ENCODE assay signal across 19 mouse cellular contexts in genomic region chr12:54877875-54878274, GRCm38 (mm10). TPM values are rescaled to one million over a fixed set of nuclear protein-coding genes. Genes with fewer than 3 reads are reported as not detected.
A peak's percentile ranks its signal among the peaks of the same experiment; 100 is the strongest.
DNase-seq lines count a peak whose midpoint lies in the region; ATAC-seq and TF ChIP-seq lines count a peak whose summit lies in the region.
"Had no signal": no experiment of that assay in that cellular context is flagged by ENCODE, and none has a peak within 500 bp of the region (broad histone marks: within the 10 kb centered on the region; RNA-seq: fewer than 3 reads in every experiment).

No protein-coding gene starts in this region.

- H3K9ac ChIP-seq in embryonic facial prominence, embryonic 14.5 days (ENCODE audit: low read depth, low read length) = no peak overlapping the region
- H3K9ac ChIP-seq in limb, embryonic 14.5 days (ENCODE audit: low read depth, low read length, severe bottlenecking) = no peak overlapping the region
- no peak overlapping the region for H3K9ac ChIP-seq in liver, embryonic 11.5 days (ENCODE audit: low read depth, low read length)
- H3K9ac ChIP-seq: embryonic facial prominence, embryonic 13.5 days; forebrain, embryonic 13.5 days; forebrain, embryonic 15.5 days; forebrain, postnatal 0 days had no signal

- DNase-seq in embryonic facial prominence, embryonic 14.5 days (ENCODE audit: low spot score) = peak; percentile 35
- no peak for DNase-seq in embryonic facial prominence, embryonic 10.5 days (ENCODE audit: low spot score)
- peak; percentile 42 for DNase-seq in limb, embryonic 14.5 days (ENCODE audit: low spot score)
- DNase-seq in limb, embryonic 10.5 days (ENCODE audit: low spot score) = no peak
- DNase-seq in 3T3-L1 (ENCODE audit: low read depth, low spot score) = peak; percentile 48
- DNase-seq in NIH3T3 (ENCODE audit: low read depth) = peak; percentile 67
- DNase-seq in liver, embryonic 11.5 days (ENCODE audit: low spot score) = no peak
- DNase-seq: adrenal gland, adult 2 months; adrenal gland, postnatal 10 days; adrenal gland, postnatal 25 days; cerebellum, adult 11-12 months; cerebellum, adult 2 months; cerebellum, adult 9-10 months; cerebellum, postnatal 10 days; cerebellum, postnatal 25 days; forebrain, postnatal 0 days had no signal

- peak; percentile 44; the same call in 1 of the 2 replicates for ATAC-seq in embryonic facial prominence, embryonic 14.5 days (ENCODE audit: low read depth)
- ATAC-seq in limb, embryonic 14.5 days (ENCODE audit: low FRiP score, low read depth) = no peak
- no peak for ATAC-seq in liver, embryonic 11.5 days (replicated peaks; ENCODE audit: low FRiP score)
- ATAC-seq: forebrain, embryonic 13.5 days; forebrain, embryonic 15.5 days; forebrain, postnatal 0 days had no signal

- no peak for TF ChIP-seq POLR2A in limb, embryonic 14.5 days (IDR thresholded peaks at IDR 0.05; ENCODE audit: borderline replicate concordance, extremely low read depth, insufficient read depth, insufficient read length)

- H3K4me2 ChIP-seq in embryonic facial prominence, embryonic 14.5 days (ENCODE audit: low read depth, low read length) = no peak overlapping the region
- no peak overlapping the region for H3K4me2 ChIP-seq in limb, embryonic 14.5 days (replicated peaks; ENCODE audit: low read depth, low read length, severe bottlenecking)
- no peak overlapping the region for H3K4me2 ChIP-seq in liver, embryonic 11.5 days
- H3K4me2 ChIP-seq: embryonic facial prominence, embryonic 13.5 days; forebrain, embryonic 13.5 days; forebrain, embryonic 15.5 days had no signal

- H3K4me1 ChIP-seq in embryonic facial prominence, embryonic 14.5 days (ENCODE audit: control insufficient read depth, insufficient read depth, low read length) = no peaks in the 10 kb centered on the region
- peaks cover 5% of the 10 kb centered on the region; the same call in 1 of the 2 replicates for H3K4me1 ChIP-seq in embryonic facial prominence, embryonic 10.5 days
- H3K4me1 ChIP-seq in limb, embryonic 14.5 days (ENCODE audit: control insufficient read depth, insufficient read depth, low read length) = no peaks in the 10 kb centered on the region
- no peaks in the 10 kb centered on the region for H3K4me1 ChIP-seq in limb, embryonic 10.5 days
- no peaks in the 10 kb centered on the region for H3K4me1 ChIP-seq in liver, embryonic 11.5 days (replicated peaks; ENCODE audit: control insufficient read depth, insufficient read depth, low read length)
- H3K4me1 ChIP-seq: embryonic facial prominence, embryonic 13.5 days; forebrain, embryonic 13.5 days; forebrain, embryonic 15.5 days had no signal

- no peak overlapping the region for H3K4me3 ChIP-seq in embryonic facial prominence, embryonic 14.5 days (ENCODE audit: low read depth, low read length)
- no peak overlapping the region for H3K4me3 ChIP-seq in embryonic facial prominence, embryonic 10.5 days
- H3K4me3 ChIP-seq in limb, embryonic 14.5 days (replicated peaks; ENCODE audit: low read length) = no peak overlapping the region
- no peak overlapping the region for H3K4me3 ChIP-seq in limb, embryonic 10.5 days
- no peak overlapping the region for H3K4me3 ChIP-seq in liver, embryonic 11.5 days (ENCODE audit: low read depth, low read length)
- H3K4me3 ChIP-seq: embryonic facial prominence, embryonic 13.5 days; forebrain, embryonic 13.5 days; forebrain, embryonic 15.5 days had no signal

- H3K27ac ChIP-seq in embryonic facial prominence, embryonic 14.5 days (replicated peaks; ENCODE audit: low read depth, low read length) = no peak overlapping the region
- H3K27ac ChIP-seq in embryonic facial prominence, embryonic 10.5 days (replicated peaks) = no peak overlapping the region
- H3K27ac ChIP-seq in limb, embryonic 14.5 days (replicated peaks; ENCODE audit: low read depth, low read length) = no peak overlapping the region
- no peak overlapping the region for H3K27ac ChIP-seq in limb, embryonic 10.5 days
- H3K27ac ChIP-seq in liver, embryonic 11.5 days (ENCODE audit: low read depth, low read length) = no peak overlapping the region
- H3K27ac ChIP-seq: embryonic facial prominence, embryonic 13.5 days; forebrain, embryonic 13.5 days; forebrain, embryonic 15.5 days had no signal

- no peaks in the 10 kb centered on the region for H3K9me3 ChIP-seq in embryonic facial prominence, embryonic 14.5 days (ENCODE audit: control insufficient read depth, low read length)
- no peaks in the 10 kb centered on the region for H3K9me3 ChIP-seq in embryonic facial prominence, embryonic 10.5 days
- no peaks in the 10 kb centered on the region for H3K9me3 ChIP-seq in limb, embryonic 14.5 days (ENCODE audit: control insufficient read depth, low read length)
- no peaks in the 10 kb centered on the region for H3K9me3 ChIP-seq in limb, embryonic 10.5 days (replicated peaks)
- H3K9me3 ChIP-seq in liver, embryonic 11.5 days (ENCODE audit: control insufficient read depth, low read length) = no peaks in the 10 kb centered on the region
- H3K9me3 ChIP-seq: embryonic facial prominence, embryonic 13.5 days; forebrain, embryonic 13.5 days; forebrain, embryonic 15.5 days had no signal

- H3K36me3 ChIP-seq in embryonic facial prominence, embryonic 14.5 days (ENCODE audit: control insufficient read depth, insufficient read depth, low read length) = no peaks in the 10 kb centered on the region
- H3K36me3 ChIP-seq in embryonic facial prominence, embryonic 10.5 days (replicated peaks) = no peaks in the 10 kb centered on the region
- no peaks in the 10 kb centered on the region for H3K36me3 ChIP-seq in limb, embryonic 14.5 days (ENCODE audit: control insufficient read depth, insufficient read depth, low read length)
- H3K36me3 ChIP-seq in limb, embryonic 10.5 days = no peaks in the 10 kb centered on the region
- H3K36me3 ChIP-seq in liver, embryonic 11.5 days (ENCODE audit: control insufficient read depth, insufficient read depth, low read length) = no peaks in the 10 kb centered on the region
- H3K36me3 ChIP-seq: embryonic facial prominence, embryonic 13.5 days; forebrain, embryonic 15.5 days had no signal

- 80% methylated on average over 1 of the region's 1 CpGs for WGBS in embryonic facial prominence, embryonic 14.5 days
- WGBS in embryonic facial prominence, embryonic 10.5 days = 93% methylated on average over 1 of the region's 1 CpGs
- 84% methylated on average over 1 of the region's 1 CpGs for WGBS in limb, embryonic 14.5 days
- WGBS in limb, embryonic 10.5 days = 91% methylated on average over 1 of the region's 1 CpGs
- WGBS in liver, embryonic 11.5 days = 70% methylated on average over 1 of the region's 1 CpGs

- no peaks in the 10 kb centered on the region for H3K27me3 ChIP-seq in embryonic facial prominence, embryonic 14.5 days (replicated peaks; ENCODE audit: control insufficient read depth, insufficient read depth, low read length)
- H3K27me3 ChIP-seq in embryonic facial prominence, embryonic 10.5 days (replicated peaks; ENCODE audit: low read depth, poor library complexity, severe bottlenecking) = no peaks in the 10 kb centered on the region
- H3K27me3 ChIP-seq in limb, embryonic 14.5 days (ENCODE audit: control insufficient read depth, insufficient read depth, low read length) = no peaks in the 10 kb centered on the region
- H3K27me3 ChIP-seq in limb, embryonic 10.5 days (ENCODE audit: low read depth, poor library complexity, severe bottlenecking) = no peaks in the 10 kb centered on the region
- no peaks in the 10 kb centered on the region for H3K27me3 ChIP-seq in liver, embryonic 11.5 days (replicated peaks; ENCODE audit: control insufficient read depth, insufficient read depth, low read length)
- H3K27me3 ChIP-seq: embryonic facial prominence, embryonic 13.5 days; forebrain, embryonic 13.5 days; forebrain, embryonic 15.5 days had no signal

RNA-seq across cellular contexts. Expression of gene Cfl2, which starts 15.2 kb away (rescaled TPM):
- polyA plus RNA-seq in embryonic facial prominence, embryonic 14.5 days (2014; fragmentation: Nextera tagmentation; extraction: Ambion mirVana) = 314 and 361 TPM in 2 replicates
- polyA plus RNA-seq in embryonic facial prominence, embryonic 10.5 days (2016; fragmentation: Nextera tagmentation; extraction: Ambion mirVana) = 159 and 165 TPM in 2 replicates
- 68.9 and 70.9 TPM in 2 replicates for polyA plus RNA-seq in limb, embryonic 14.5 days (2012; rRNA removed)
- polyA plus RNA-seq in limb, embryonic 14.5 days (2014; fragmentation: Nextera tagmentation; extraction: Ambion mirVana) = 183 and 228 TPM in 2 replicates
- 149 and 151 TPM in 2 replicates for polyA plus RNA-seq in limb, embryonic 10.5 days (2016; fragmentation: Nextera tagmentation; extraction: Ambion mirVana)
- polyA plus RNA-seq in liver, embryonic 11.5 days (2014; fragmentation: Nextera tagmentation; extraction: Ambion mirVana) = 87.3 TPM in 2 replicates

Comparison
In these comparisons a context has a peak if more than half of its experiments do, and no peak if none do; other contexts are left out.
1. DNase-seq: peak in embryonic facial prominence, embryonic 14.5 days (single experiment), limb, embryonic 14.5 days (single experiment), 3T3-L1 (single experiment) and NIH3T3 (single experiment); none in embryonic facial prominence, embryonic 10.5 days (single experiment), limb, embryonic 10.5 days (single experiment) and liver, embryonic 11.5 days (single experiment).